Mouse (Mus musculus) mesoderm, embryonic 11.5 days (tissue): Measurements from ENCODE around the gene Ccdc65.

Source experiments
- DNase-seq: peaks from one replicate; pipeline ENCODE4 v3.0.0-alpha.2; 2012; ENCODE audit warnings: low read depth, low spot score

Ccdc65 gene

DNA sequence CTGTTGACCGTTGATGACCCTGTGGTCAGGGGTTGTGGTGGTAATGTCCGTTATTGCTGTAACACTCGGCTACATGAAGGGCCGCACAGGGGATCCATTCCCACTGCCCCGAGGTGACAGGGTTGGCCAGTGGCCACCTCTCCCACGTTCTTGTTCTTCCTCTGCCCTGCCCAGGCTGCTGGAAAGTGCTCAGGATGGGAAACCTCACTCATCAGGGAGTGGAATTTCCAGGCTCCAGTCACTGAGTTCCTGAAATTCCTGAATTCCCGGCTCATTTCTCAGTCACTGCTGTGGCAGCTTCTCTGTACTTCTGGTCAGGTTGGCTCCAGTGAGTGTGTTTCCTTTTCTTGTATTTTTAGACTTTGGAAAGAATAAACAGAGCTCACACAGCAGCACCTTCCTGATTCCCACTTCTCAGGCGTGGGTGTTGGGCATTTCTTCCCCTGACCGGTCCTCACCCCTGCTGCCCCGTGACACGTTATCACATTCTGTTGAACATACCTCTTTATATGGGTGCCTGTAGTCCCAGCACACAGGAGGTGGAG, 15.8 kb upstream of the Ccdc65 start:
- peak; percentile 63 for DNase-seq

DNA sequence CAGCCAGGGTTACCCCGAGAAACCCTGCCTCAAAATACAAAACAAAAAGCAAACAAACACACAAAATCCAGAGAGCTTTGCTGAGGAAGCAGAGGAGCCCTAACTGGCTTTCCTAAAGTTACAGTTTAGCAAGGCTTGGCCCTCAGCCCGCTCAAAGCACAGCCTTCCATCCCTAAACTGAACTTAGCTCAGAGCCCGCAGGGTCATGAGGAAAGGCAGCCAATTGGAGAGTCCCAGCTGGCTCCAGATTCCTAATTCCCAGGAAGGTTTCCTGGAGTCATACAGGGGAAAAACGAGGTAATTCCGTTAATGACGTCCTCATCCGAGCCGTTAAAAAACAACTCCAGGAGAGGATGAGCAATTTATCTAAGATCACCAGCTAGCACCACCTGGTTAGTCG, 12.3 kb upstream of the Ccdc65 start:
- DNase-seq, result no peak

DNA sequence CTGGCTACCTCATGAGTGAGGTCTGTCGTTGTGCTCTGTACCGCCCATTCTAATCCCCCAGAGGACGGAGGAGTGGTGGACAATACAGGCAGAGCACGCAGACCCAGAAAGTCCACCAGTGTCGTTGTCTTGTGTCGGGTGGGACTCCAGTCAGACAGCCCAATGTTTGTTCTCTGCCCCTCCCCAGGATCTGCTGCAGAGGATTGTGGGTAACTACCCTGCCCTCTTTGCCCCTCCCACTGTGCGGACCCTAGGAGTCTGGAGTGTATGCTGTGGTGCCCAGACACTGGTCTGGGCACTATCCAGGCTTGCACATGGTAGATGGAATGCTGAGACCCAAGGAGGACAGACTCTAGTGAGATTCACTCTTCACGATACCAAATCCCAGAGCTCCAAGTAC, 11.8 kb upstream of the Ccdc65 start:
- no peak for DNase-seq

DNA sequence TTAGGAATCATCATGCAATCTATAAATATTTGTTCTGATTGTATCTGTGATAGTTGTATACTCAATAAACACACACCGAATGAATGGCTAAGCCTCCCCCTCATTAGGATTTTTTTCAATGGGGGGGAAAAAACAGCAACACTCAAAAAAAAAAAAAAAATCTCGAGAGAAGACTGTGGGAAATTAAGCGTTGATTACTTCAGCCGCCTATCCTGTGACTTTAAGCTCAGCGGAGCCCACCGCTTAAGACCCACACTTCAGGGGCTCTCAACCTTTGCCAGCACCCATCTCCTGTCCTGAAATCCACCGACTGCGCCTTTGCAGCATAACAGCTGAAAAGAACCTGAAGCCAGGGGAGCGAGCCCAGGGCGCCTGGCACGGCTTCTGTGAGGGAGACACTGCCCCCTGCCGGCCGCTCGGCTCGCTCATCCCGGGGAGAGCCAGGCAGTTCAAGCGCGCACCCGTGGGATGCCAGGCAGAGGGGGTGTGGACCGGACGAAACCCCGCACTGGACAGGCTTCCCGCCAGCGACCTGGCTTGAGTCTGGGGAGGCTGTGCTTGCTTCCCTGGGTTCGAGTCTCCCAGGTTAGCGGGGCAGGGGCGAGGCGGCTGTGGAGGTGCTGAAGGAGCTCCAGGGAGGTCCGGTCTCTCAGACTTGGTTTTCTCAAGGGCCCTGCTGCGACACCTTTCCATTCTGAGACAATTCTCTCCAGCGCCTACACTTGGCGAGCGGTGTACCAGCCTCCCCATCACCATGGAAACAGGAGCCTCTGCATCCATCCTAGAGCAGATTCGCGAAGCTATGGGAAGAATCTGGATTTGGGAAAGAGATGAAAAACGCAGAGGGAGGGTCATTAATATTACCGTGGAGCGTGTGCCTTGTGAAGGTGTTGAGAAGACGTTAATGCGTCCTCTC, 8.6 kb upstream of the Ccdc65 start:
- peak; percentile 86 for DNase-seq

DNA sequence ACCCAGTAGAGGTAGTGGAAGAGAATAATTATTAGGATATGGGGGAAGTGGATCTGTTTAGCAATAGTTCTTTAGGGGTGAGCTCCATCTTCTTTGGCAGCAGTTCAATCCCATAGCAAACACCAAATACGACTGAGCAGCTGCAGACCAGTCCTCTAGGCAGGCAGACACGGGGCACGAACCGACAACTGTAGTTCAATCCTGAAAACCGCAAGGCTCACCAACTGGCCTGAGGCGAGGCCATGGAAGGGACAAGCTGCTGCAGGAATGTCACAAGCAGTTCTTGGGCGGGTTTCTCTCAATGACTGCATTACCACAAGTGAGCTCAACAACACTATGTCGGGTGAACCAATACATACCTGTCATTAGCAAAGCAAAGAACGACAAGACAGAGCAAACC, 3.7 kb upstream of the Ccdc65 start:
- no peak for DNase-seq

DNA sequence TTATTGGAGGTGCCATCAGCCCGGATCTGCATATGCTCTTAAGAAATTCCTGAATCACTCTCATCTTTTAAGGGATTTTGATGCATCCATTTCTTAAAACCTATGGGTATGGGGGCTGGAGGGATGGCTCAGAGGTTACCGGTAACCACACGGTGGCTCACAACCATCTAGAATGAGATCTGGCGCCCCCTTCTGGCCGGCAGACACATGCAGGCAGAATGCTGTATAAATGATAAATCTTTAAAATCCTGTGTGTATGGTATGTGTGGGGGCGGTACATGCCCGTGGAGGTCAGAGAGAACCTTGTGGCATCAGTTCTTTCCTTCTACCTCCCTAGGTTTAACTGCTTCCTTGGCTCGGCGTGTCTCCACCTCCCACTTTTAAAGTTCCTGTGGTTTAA, 2.4 kb downstream of the Ccdc65 start:
- peak; percentile 74 for DNase-seq

DNA sequence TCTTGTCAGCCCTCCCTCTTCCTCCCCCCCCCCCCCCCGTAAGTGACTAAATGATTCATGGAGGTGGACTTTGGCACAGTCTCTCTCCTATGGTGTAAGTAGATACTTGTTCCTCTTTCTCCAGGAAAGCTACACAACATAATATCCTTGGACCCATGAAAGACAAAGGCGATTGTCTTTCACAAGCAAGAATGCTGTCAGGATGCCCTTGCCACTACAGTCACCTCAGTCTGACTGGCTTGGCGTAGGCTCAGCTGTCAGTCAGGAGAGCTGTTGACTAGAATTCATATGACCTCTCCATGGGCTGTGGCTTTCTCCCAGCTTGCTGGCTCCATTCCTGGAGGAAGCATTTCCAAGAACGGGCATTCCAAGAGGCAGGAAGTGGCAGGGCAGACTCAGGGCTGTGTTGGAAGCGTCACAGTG, 6.2 kb downstream of the Ccdc65 start:
- no peak for DNase-seq

DNA sequence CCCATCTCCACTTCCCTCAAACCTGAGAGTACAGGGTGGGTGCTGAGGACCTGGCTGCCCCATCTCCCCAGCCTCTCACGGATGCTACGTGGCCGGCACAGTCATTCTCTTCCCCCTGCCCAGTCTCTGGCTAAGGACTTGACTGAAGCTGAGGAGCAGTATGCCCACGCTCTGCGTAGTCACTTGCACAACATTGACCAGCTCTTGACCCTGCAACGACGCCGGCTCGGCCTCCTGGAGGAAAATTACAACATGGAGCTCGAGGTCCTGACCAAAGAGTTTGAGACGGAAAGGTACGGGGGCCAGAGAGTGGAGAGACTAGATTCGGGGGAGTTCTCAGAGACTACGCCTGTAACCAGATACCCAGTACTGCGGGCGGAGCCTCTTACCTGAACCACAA, 9.3 kb downstream of the Ccdc65 start:
- DNase-seq, result no peak

DNA sequence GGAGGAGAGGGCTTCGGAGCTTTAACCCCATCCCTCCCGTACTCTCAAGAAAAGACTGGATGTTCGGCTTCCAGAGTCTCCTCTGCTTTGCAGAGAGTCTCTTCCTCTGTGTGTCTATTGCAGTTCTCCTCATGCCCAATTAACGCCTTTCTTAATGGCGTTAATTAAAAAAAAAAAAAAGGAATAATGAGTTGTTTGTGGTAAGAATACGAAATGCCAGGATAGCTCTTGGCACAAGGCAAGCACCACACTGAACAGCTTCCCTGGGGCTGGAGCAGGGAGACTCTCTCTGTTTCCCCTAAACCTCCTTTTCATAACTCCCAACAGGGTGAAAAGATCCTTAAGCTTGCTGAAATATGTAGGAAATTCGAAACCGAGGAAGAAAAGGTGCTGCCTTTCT, 14.2 kb downstream of the Ccdc65 start:
- DNase-seq, result no peak

DNA sequence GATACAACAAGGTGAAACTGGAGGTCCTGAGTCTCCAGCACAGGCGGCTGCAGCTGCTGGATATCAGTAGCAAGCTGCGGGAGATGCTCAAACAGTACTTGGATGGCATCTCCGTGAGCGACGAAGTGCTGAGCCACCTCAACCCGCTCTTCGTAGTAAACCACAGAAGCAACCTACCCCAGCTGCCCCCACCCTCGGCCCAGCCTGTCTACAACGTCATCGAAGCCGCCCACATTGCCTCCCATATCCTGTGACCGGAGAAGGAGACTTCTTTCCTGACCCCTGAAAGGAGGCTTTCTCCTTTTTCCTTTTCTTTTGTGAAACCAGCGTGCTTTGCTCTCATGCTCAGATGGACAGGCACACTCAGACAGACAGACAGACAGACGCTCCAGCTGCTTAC, 14.8 kb downstream of the Ccdc65 start:
- no peak for DNase-seq

DNA sequence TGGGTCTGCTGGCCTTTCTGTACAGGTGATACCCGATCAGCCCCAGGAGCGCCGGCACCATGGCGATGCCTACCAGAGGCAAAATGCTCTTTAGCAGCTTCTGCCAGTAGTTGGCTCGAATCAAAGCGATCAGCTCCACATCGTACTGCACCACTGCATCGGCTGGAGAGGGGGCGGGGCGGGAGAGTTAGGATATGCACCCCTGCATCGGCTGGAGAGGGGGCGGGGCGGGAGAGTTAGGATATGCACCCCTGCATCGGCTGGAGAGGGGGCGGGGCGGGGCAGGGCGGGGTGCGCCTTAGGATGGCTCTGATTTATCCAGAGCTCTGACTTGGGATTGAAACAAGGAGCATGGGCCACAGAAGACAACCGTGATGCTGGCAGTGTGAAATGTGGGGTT, 16.4 kb downstream of the Ccdc65 start:
- DNase-seq, result no peak

DNA sequence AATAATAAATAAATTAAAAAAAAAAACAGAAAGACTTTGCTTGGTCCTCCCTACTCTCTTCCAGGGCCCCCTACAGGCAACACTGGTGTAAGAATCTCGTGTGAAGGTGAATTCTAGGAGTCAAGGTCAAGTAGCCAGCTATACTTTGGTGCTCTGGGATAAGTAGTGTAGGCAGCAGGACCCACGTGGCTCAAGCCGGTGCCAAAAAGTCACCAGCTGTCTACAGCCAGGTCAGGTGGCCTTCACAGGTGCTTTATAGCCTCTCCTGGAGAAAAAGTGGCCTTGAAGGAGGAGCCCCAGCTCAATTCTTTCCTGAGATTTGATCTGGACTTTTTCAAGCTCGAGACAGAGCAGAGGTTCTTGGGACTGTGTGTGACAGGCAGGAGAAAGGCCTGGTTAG, 18.1 kb downstream of the Ccdc65 start:
- DNase-seq, result no peak

DNA sequence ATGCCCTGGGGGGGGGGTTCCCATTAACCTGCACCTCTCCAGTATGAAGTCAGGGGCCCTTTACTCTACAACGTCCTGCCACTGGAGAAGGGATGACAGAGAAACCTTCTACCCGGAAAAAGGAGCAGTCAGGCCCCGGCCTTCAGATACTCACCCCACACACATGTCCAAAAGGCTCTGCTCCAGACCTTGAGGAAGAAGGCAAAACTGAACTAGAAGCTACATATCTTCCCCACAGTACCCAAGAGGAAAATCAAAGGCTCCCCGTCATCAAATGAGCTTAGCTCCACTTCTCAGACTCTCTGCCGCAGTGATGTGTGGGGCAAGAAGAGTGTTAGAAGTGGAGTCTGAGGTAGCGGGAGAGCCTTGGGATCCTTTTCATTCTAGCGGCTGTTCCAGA, 18.7 kb downstream of the Ccdc65 start:
- DNase-seq, result no peak

DNA sequence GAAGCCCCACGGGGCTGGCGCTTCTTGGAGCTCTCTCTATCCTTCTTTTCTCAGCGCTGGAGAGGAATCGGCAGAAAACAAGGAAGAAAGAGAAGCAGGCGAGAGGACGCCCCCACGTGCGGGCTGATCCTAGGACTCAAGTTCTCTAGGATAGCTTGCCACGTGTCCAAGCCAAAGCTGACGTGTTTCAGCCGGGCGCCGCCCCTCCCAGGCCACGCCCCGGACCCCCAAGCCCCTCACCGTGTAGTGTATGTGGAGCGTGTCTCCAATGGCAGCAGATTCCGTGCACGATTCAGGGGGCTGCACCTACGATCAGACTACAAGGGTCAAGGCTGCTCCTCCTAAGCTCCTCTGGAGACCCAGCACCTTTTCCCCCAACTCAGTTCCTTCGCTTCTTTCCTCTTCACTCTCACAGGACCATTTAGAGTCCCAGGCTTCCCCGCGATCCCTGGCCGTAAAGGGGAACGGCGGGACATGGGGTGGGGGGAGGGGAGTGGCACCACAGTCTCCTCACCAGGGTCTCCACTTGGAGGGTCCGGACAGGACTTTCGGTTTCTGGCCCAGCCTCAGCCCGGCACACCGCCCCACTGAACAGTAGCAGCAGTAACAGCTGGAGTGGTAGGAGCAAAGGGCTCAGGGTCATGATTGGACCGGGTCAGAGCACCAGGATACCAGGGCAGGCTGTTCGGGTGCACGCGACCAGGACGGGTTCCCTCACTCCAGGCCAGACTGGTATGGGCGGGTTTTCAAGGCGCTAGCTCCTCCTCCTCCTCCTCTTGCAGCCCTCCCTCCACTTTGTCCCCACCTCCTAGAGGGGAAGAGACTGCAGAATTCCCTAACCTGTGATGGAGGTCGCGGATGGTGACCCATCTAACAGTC, 19.7 kb downstream of the Ccdc65 start, which contains the start of gene Fkbp11:
Gene Fkbp11, minus strand, starts transcription at position 756 of the 879 bp plus-strand sequence.
- DNase-seq, result peak; percentile 79

DNA sequence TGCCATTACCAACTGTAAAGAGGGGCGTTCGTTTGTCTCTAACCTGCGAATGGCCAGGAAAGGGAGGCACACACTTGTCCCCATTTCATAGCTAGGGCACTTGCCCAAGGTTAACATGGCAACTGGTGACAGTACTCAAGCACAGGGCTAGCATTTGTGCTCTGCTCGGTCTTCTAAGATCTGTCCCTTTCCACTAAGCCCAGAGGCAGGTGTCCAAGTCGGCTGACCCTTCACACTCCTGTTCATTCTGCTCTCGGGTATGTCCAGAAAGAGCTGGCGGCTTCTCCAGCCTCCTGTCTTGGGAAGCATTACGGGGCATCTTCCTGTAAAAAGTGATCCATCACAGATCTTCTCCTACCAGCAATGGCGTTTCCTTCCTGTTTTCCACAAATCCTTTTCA, 20.4 kb downstream of the Ccdc65 start:
- no peak for DNase-seq

DNA sequence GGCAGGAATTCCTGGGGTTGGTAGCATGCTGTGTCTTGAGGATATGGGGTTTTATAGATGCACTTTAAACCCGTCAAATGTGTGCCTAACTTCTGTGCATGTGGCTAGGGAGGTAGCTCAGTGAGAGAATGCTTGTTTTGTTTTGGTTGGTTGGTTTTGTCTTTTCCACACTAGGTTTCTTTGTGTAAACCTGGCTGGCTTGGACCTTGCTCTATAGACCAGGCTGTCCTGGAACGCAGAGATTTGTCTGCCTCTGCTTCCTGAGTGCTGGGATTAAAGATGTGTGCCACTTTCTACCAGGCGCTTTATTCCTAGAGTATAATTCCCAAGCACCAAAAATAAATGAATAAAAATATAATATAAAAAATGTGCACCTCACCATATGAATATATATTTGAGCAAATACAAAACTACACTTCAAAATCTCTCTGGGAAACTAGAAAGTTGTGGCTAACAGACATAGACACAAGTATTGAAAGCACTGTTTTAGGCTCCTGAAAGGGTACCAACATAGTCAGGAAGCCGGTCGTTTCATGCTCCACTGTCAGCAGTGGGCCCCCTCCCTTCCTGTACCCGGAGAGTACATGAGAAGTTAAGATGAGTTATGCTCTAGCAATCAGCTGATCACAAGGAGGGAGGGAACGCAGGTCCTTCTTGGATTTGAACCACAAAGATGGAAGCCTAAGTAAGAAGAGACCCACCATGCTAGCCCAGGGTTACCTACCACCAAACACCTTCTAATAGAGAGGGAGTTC, 22.0 kb downstream of the Ccdc65 start:
- DNase-seq, result no peak

DNA sequence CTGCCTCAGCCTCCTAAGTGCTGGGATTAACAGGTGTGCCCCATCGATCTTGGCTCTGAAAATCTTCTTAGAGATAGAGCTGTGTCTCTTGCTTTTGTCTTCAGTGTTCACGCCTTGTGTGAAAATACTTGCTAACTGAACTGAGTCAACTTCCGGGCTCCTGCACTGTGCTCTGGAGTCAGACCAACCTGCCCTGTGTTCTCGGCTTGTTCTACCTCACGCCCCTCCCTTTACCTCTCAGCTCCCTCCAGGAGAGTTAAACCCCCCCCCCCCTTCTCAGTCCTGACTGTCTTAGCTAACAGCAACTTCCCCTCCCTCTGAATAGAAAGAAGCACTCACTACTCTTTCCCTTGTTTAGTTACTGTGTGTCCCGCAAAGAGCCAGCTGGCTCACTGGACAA, 22.8 kb downstream of the Ccdc65 start:
- DNase-seq, result no peak

DNA sequence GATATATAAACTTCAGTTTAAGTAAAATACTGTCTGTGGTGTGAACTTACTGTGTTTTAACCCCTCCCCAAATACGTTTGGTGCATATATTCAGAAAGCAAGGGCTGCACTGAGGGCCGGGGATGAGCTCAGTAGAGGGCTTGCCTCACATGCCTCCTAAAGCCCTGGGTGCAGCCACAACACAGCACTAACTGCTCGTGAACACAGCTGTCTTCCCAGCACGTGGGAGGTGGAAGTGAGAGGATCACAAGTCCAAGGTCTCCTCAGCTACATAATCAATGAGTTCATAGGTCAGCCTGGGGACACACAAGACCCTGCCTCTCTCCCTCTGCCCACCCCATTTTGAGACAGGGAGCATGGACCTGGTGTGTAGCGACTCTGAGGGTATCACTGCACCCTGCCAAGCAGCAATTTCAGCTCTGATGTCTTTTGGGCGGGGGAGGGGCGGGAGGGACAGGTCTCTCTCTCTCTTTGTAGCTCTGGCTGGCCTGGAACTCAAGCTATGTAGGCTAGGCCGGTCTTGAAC, 24.1 kb downstream of the Ccdc65 start:
- no peak for DNase-seq

DNA sequence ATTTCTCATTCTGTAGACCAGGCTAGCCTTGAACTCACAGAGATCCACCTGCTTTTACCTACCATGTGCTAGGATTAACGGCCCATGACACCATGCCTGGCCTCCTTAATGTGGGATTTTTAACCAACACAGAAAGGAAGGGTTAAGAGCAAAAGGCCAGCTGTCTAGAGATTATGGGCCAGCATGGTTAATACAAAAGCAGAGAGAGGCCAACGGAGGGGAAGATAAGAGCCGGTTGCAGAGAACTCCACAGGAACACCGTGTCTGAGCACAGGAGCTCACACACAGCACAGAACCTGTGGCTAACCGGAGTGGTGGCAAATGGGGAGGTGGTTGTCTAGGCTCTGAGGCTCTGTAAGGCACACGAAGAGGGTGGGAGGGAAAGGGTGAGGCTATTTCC, 25.4 kb downstream of the Ccdc65 start:
- no peak for DNase-seq

DNA sequence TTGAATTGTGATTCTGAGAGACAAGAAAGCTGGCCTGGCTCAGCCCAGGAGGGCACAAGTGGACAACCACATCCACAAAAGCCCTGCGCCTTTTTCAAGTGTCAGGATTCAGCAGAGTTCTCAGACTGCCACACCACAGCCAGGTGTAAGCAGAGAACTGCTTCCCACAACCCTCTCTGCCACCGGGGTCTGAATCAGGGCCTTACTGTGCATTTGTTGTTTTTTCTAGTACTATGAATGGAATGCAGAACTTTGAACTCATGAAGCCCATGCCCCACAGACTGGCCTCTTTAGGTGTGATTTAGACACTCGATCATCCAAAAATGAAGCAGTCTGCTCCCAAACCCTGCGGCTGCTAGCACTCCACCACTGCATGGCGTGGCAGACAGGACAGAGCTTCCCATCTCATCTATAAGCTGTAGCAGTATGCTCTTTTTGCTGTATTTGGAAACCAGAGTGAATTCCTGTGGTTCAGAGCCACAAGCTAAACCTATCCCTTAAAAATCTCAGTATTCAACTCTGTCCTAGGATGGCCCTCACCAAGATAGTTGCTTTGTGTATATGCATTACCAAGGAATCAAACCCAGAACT, 26.1 kb downstream of the Ccdc65 start:
- DNase-seq, result no peak

DNA sequence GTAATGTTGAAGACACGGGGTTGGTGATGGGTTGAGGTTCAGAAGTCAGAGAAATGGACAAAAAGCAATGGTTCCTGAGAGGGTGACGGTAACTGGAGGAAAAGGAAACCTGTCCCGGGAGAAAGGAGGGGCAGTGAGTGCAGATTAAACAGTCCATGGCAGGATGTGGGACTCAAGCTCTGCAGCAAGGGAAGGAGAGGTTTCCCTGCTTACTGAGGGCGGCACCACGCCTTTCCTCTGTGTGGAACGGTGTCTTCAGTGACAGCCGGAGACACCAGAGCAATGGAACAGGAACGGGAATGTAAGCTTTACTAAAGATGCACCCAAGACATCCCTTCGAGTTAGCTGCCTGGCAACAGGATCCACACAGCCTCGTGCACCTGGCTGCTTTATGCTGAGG, 28.5 kb downstream of the Ccdc65 start:
- DNase-seq, result no peak
